Mouse (Mus musculus) common myeloid progenitor, adult 5-6 weeks (primary cell): ENCODE data around the gene Pdhx. TPM values are rescaled to one million over a fixed set of nuclear protein-coding genes. Genes with fewer than 3 reads are reported as not detected.

Source experiments
- ATAC-seq: replicated peaks from 2 replicates; pipeline ENCODE4 v1.8.0; 2016; ENCODE audit warnings: low read depth, mild to moderate bottlenecking, moderate TSS enrichment, inconsistent platforms; ENCODE audit not compliant: poor library complexity, severe bottlenecking
- total RNA-seq: library from RNA; stranded (forward); fragments of 200-1000, 187-1606 nt; gene quantifications from 2 replicates; pipeline ENCODE4 v1.2.3, GENCODE M21; 2017

Pdhx gene
- total RNA-seq, 1 experiment from 2014 or later = 37.1 TPM

GRCm38 (mm10) chr2:102993841-102994607 lies 79.3 kb downstream of the Pdhx start:
- peak; percentile 70 for ATAC-seq

GRCm38 (mm10) chr2:102992405-102992804 lies 80.9 kb downstream of the Pdhx start:
- no peak for ATAC-seq

GRCm38 (mm10) chr2:102990301-102990702 lies 83.0 kb downstream of the Pdhx start:
- ATAC-seq = 0 out of 2 replicates have a peak, but pooled peaks have one; percentile 13

GRCm38 (mm10) chr2:102989446-102989845 lies 83.9 kb downstream of the Pdhx start:
- ATAC-seq = no peak

- no peak for ATAC-seq
These were observed 85.7 kb downstream of the Pdhx start for GRCm38 (mm10) chr2:102987708-102988010.

- ATAC-seq = peak; percentile 88
These were observed 86.2 kb downstream of the Pdhx start for GRCm38 (mm10) chr2:102986964-102987707.

GRCm38 (mm10) chr2:102986424-102986823 lies 86.9 kb downstream of the Pdhx start:
- ATAC-seq = peak; percentile 26; the same call in 1 of the 2 replicates

GRCm38 (mm10) chr2:102982822-102983221 lies 90.5 kb downstream of the Pdhx start:
- no peak for ATAC-seq

- peak; percentile 79 for ATAC-seq
These were observed 91.6 kb downstream of the Pdhx start for GRCm38 (mm10) chr2:102981446-102982314.

- no peak for ATAC-seq
These were observed 92.4 kb downstream of the Pdhx start for GRCm38 (mm10) chr2:102980870-102981269.

- no peak for ATAC-seq
These were observed 93.8 kb downstream of the Pdhx start for GRCm38 (mm10) chr2:102979519-102979918.

GRCm38 (mm10) chr2:102979112-102979511 lies 94.2 kb downstream of the Pdhx start:
- peak; percentile 33; the same call in 1 of the 2 replicates for ATAC-seq

GRCm38 (mm10) chr2:102975358-102975945 lies 97.9 kb downstream of the Pdhx start:
- ATAC-seq = peak; percentile 59

- peak; percentile 45 for ATAC-seq
These were observed 100.2 kb downstream of the Pdhx start for GRCm38 (mm10) chr2:102973115-102973514.

- ATAC-seq = peak; percentile 46
These were observed 100.7 kb downstream of the Pdhx start for GRCm38 (mm10) chr2:102972575-102972974.

GRCm38 (mm10) chr2:102971951-102972350 lies 101.4 kb downstream of the Pdhx start:
- ATAC-seq = no peak
